Mouse (Mus musculus) forebrain, embryonic 12.5 days (tissue): ENCODE results near the gene Ppm1h. TPM values are rescaled to one million over a fixed set of nuclear protein-coding genes. Genes with fewer than 3 reads are reported as not detected.
A peak's percentile ranks its signal among the peaks of the same experiment; 100 is the strongest.

Experiments used
- ATAC-seq: fragments of 200-750 bp; cut with Nextera tagmentation; 2 replicates; pipeline ENCODE4 v1.8.0; 2017; ENCODE audit warnings: moderate TSS enrichment; ENCODE audit not compliant: low FRiP score
- H3K27ac ChIP-seq: fragments of 300-500 bp; sonication (generic); 2 replicates; pipeline ENCODE4 v1.5.1; 2016; ENCODE audit warnings: mild to moderate bottlenecking
- H3K27me3 ChIP-seq: fragments of 300-500 bp; sonication (generic); 2 replicates; pipeline ENCODE4 v1.6.1; 2016; ENCODE audit warnings: mild to moderate bottlenecking
- H3K36me3 ChIP-seq: fragments of 300-500 bp; sonication (generic); replicated peaks from 2 replicates; pipeline ENCODE4 v1.6.1; 2016; ENCODE audit warnings: mild to moderate bottlenecking
- H3K4me1 ChIP-seq: fragments of 300-500 bp; sonication (generic); 2 replicates; pipeline ENCODE4 v1.6.1; 2016
- H3K4me2 ChIP-seq: fragments of 300-500 bp; sonication (generic); 2 replicates; pipeline ENCODE4 v1.6.1; 2016; ENCODE audit warnings: mild to moderate bottlenecking, moderate library complexity
- H3K4me3 ChIP-seq: fragments of 300-500 bp; sonication (generic); replicated peaks from 2 replicates; pipeline ENCODE4 v1.5.1; 2016; ENCODE audit warnings: mild to moderate bottlenecking
- H3K9ac ChIP-seq: fragments of 300-500 bp; sonication (generic); 2 replicates; pipeline ENCODE4 v1.6.1; 2016; ENCODE audit warnings: mild to moderate bottlenecking
- H3K9me3 ChIP-seq: fragments of 300-500 bp; sonication (generic); 2 replicates; pipeline ENCODE4 v1.6.1; 2016
- WGBS: fragments of 180-500 bp; shearing (Covaris S2); methylation state at CpG from one replicate; pipeline ENCODE4 v1.1.7; 2016; 5-methylcytosine and 5-hydroxymethylcytosine counted together
- polyA plus RNA-seq: library from polyadenylated mRNA; unstranded; fragments of >200 nt; fragmentation: Nextera tagmentation; extraction: Ambion mirVana; gene quantifications from 2 replicates; pipeline ENCODE4 v1.2.1, GENCODE M21; 2016

Ppm1h gene
- polyA plus RNA-seq, 1 experiment from 2014 or later, result 5.1 TPM

DNA sequence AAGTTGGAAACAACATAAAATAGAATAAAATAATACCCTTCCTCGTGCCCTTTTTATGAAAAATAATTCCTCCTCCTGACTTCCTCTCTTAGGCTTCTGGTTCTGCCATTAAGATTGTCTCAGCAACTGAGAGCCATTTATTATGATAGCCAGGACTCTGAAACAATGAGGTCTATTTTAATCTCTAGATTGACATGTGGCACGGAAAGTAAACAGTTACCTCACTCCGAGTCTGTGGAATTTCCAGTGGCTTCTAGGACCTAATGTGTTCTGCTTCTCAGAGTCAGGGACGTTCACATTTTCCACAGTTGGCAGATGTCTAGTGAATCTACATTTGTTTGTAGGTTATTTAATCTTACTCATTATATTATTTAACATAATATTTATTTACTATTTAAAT, 87.0 kb downstream of the Ppm1h start:
- H3K27me3 ChIP-seq, result 0 out of 2 replicates have a peak, but pooled peaks cover 3% of the 10 kb centered on the region
- no peak overlapping the region for H3K27ac ChIP-seq
- H3K9me3 ChIP-seq, result no peaks in the 10 kb centered on the region
- H3K4me3 ChIP-seq, result no peak overlapping the region
- no peak for ATAC-seq
- H3K4me2 ChIP-seq, result no peak overlapping the region
- H3K36me3 ChIP-seq, result no peaks in the 10 kb centered on the region
- 50% methylated on average over 4 of the region's 4 CpGs for WGBS
- H3K9ac ChIP-seq, result no peak overlapping the region
- peaks cover 3% of the 10 kb centered on the region; the same call in 1 of the 2 replicates for H3K4me1 ChIP-seq

DNA sequence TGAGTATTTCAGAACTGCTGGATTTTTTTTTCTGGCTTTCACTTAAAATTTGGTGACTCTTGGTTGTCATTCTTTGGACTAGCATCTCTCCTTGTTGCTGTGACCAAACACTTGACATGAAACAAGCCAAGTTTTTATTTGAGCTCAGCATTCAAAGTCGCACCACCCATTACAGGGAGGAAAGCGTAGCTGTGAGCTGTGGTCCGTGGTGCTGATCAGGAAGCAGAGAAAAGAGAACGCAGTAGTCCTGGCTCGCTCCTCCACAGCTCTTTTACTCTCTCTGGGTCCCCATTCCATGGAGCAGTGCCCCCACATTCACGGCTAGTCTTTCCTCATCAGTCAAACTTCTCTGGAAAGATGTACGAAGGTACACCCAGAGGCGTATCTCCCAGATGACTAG, 87.4 kb downstream of the Ppm1h start:
- 63% methylated on average over 8 of the region's 8 CpGs for WGBS
- H3K4me1 ChIP-seq, result peaks cover 3% of the 10 kb centered on the region; the same call in 1 of the 2 replicates
- no peak for ATAC-seq
- H3K27ac ChIP-seq, result no peak overlapping the region
- H3K9me3 ChIP-seq, result no peaks in the 10 kb centered on the region
- H3K27me3 ChIP-seq, result 0 out of 2 replicates have a peak, but pooled peaks cover 3% of the 10 kb centered on the region
- H3K36me3 ChIP-seq, result no peaks in the 10 kb centered on the region
- no peak overlapping the region for H3K9ac ChIP-seq
- no peak overlapping the region for H3K4me2 ChIP-seq
- no peak overlapping the region for H3K4me3 ChIP-seq

DNA sequence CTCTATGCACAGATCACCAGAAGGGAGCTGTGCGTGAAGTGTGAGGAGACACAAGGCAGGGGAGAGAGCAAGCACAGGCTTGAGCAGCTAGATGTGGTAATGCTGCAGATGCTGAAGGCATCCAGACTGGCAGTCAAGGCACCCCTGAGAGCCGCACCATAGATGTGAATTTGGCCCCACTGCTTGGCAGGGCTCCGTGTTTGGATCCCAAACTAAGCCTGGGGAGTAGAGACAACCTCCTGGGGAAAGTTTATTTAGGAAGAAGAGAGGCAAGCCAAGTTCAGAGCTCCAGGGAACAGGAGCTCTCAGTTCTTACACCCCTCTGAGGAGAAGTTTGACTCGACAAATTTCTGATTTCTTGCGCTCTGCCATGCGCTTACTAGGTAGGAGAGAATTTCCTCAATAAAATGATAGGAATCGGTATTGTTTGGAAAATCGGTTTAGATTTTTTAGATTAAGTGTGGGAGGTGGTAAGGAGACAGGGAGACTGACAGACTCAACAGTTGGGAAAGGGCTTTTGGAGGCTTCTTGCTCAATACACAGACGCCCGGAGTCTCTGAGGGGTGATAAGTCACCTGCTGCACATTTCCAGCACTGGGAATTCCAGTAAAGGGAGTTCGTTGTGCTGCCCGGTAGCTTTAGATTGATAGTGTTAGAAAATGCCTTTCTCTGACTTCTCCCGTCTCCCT, 89.8 kb downstream of the Ppm1h start:
- 81% methylated on average over 13 of the region's 13 CpGs for WGBS
- H3K4me3 ChIP-seq, result no peak overlapping the region

DNA sequence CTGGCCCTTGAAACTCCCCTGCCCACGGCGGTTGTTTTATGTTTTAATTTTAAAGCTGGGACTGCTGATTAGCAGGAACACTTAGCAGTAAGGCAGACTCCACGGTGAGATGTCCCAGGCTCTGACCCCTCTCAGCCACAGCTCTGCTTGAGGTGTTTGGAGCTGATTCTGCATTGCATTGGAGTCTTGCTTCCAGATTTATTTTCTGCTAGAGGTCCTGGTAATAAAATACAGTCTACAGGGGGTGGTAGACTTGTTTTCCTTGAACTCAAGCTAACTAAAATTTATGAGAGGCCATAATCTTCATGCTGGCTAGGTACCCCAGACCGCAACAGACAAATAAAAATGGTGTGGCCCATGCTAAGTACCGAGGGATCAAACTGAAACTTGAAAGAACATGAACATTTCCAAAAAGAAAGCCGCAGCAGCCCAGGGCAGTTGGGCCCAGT, 90.4 kb downstream of the Ppm1h start:
- ATAC-seq, result no peak
- H3K4me1 ChIP-seq, result peaks cover 3% of the 10 kb centered on the region; the same call in 1 of the 2 replicates
- H3K4me3 ChIP-seq, result no peak overlapping the region
- no peak overlapping the region for H3K9ac ChIP-seq
- no peak overlapping the region for H3K27ac ChIP-seq
- no peaks in the 10 kb centered on the region for H3K36me3 ChIP-seq
- WGBS, result 81% methylated on average over 6 of the region's 6 CpGs
- H3K27me3 ChIP-seq, result 0 out of 2 replicates have a peak, but pooled peaks cover 3% of the 10 kb centered on the region
- H3K9me3 ChIP-seq, result no peaks in the 10 kb centered on the region
- no peak overlapping the region for H3K4me2 ChIP-seq

More for the DNA sequence above, 89.8 kb downstream of the Ppm1h start:
- no peaks in the 10 kb centered on the region for H3K9me3 ChIP-seq
- no peak for ATAC-seq
- H3K27ac ChIP-seq, result no peak overlapping the region
- H3K4me2 ChIP-seq, result no peak overlapping the region
- H3K9ac ChIP-seq, result no peak overlapping the region
- 0 out of 2 replicates have a peak, but pooled peaks cover 3% of the 10 kb centered on the region for H3K27me3 ChIP-seq
- H3K4me1 ChIP-seq, result peaks cover 3% of the 10 kb centered on the region; the same call in 1 of the 2 replicates
- no peaks in the 10 kb centered on the region for H3K36me3 ChIP-seq

DNA sequence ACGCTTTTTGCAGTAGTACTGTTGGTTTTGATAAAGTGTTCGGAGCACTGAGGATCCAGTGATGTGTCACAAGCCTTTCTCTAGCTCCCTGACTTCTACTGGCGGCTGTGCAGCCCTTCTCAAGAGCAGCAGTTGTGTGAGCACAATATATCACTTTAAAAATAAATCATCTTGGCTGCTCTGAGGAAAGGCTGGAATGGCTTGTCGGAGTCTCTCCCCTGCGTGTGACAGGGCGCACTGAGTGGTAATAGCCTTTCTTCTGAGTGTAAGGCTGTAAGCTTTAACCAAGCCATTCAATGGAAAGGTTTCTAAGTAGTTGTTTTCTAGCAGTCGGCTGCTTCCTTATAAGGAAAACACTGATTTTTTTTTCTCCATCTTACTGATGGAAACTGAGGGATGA, 91.8 kb downstream of the Ppm1h start:
- 71% methylated on average over 7 of the region's 7 CpGs for WGBS
- Histone ChIP-seq H3K4me3 (no peak overlapping the region), H3K4me1 (no peaks in the 10 kb centered on the region), H3K4me2 (no peak overlapping the region), H3K9ac (no peak overlapping the region), H3K27ac (no peak overlapping the region), H3K9me3 (no peaks in the 10 kb centered on the region), H3K27me3 (0 out of 2 replicates have a peak, but pooled peaks cover 3% of the 10 kb centered on the region), H3K36me3 (no peaks in the 10 kb centered on the region)
- no peak for ATAC-seq

DNA sequence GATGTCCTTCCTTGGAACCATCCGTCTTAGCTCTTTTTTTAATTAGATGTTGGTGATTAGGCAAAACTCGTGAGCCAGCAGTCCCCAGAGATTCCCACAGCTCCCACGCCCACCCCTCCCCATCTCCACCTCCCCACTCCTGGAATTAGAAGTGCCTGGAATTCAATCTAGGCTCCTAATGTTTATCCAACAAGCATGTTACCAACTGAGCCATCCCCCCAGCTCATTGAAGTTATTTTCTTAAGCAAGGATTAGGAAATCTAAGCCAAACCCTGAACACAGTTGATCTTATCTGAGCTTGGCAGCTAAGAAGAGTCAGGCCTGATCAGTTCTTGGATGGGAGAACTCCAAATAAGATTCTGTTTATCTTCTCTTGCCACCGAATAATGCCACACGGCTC, 92.4 kb downstream of the Ppm1h start:
- Histone ChIP-seq H3K4me2 (no peak overlapping the region), H3K27ac (no peak overlapping the region), H3K4me1 (no peaks in the 10 kb centered on the region), H3K9ac (no peak overlapping the region), H3K27me3 (0 out of 2 replicates have a peak, but pooled peaks cover 3% of the 10 kb centered on the region), H3K9me3 (no peaks in the 10 kb centered on the region), H3K36me3 (no peaks in the 10 kb centered on the region), H3K4me3 (no peak overlapping the region)
- no peak for ATAC-seq
- WGBS, result 58% methylated on average over 5 of the region's 5 CpGs

DNA sequence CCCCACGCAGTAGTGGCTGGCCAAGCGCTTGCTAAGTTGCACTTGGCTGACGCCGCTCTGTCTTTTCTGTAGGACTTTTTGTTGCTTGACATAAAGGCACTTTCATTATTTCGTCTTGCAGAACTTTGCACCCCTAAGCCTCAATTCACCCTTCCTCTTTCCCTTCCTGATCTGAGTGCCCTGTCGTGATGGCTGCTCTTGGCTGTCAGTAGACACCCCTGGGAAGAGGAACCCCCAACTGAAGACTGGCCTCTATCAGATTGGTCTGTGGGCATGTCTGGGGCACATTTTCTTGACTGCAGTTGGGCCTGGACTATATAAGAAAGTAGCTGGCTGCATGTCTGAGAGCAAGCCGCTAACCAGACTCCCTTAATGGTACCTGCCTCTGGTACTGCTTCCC, 95.6 kb downstream of the Ppm1h start:
- WGBS, result 80% methylated on average over 7 of the region's 7 CpGs
- Histone ChIP-seq H3K4me3 (no peak overlapping the region), H3K9me3 (no peaks in the 10 kb centered on the region), H3K9ac (no peak overlapping the region), H3K27me3 (no peaks in the 10 kb centered on the region), H3K4me1 (peaks cover under 1% of the 10 kb centered on the region; the same call in 1 of the 2 replicates), H3K27ac (no peak overlapping the region), H3K36me3 (no peaks in the 10 kb centered on the region), H3K4me2 (no peak overlapping the region)
- ATAC-seq, result no peak

DNA sequence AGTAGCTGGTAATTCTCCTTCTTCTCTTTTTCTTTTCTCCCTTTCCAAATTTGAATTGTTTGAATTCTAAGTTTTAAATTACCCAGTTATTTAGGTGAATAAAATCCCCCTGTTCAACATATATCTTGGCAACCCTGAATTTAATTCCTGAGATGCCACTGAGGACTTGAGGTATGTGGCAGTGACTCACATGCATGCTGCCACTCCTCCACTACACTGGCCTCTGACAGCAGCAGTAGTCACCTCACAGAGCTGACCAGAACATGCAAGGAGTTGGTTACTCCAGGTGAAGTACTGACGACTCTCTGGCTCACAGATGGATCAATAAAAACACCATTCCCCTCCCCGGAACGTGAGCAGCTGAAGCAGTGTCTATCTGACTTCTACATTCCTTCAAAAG, 98.9 kb downstream of the Ppm1h start:
- no peaks in the 10 kb centered on the region for H3K36me3 ChIP-seq
- H3K4me2 ChIP-seq, result no peak overlapping the region
- H3K27me3 ChIP-seq, result no peaks in the 10 kb centered on the region
- no peak overlapping the region for H3K9ac ChIP-seq
- no peak overlapping the region for H3K27ac ChIP-seq
- H3K4me1 ChIP-seq, result peaks cover 6% of the 10 kb centered on the region
- WGBS, result 85% methylated on average over 3 of the region's 3 CpGs
- H3K9me3 ChIP-seq, result no peaks in the 10 kb centered on the region
- no peak for ATAC-seq
- no peak overlapping the region for H3K4me3 ChIP-seq

DNA sequence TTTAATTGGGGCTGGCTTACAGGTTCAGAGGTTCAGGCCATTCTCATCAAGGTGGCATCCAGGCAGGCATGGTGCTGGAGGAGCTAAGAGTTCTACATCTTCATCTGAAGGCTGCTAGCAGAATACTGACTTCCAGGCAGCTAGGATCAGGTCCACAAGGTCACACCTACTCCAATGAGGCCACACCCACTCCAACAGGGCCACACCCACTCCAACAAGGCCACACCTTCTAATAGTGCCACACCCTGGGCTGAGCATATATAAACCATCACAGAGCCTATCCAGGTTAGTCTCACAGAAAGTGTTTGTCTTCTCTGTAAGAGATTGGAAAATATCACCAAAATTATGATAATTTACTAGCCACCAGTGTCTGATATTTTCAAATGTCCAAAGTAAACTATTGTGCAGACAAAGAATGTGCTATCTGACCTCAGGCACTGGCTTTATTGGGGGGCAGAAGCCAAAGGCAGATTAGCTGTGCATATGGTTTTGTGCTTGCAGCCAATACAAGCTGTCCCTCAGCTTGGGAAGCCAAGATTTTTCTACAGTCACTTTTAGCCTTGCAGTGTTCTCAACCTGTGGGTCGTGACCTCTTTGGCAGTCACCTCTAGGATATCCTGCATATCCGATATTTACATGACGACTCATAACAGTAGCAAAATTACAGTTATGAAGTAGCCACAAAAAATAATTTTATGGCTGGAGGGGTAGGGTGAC, 99.5 kb downstream of the Ppm1h start:
- no peaks in the 10 kb centered on the region for H3K9me3 ChIP-seq
- no peak for ATAC-seq
- H3K4me2 ChIP-seq, result no peak overlapping the region
- 92% methylated on average over 3 of the region's 3 CpGs for WGBS
- no peak overlapping the region for H3K27ac ChIP-seq
- H3K36me3 ChIP-seq, result no peaks in the 10 kb centered on the region
- H3K9ac ChIP-seq, result no peak overlapping the region
- H3K27me3 ChIP-seq, result no peaks in the 10 kb centered on the region
- H3K4me1 ChIP-seq, result peaks cover 8% of the 10 kb centered on the region
- H3K4me3 ChIP-seq, result no peak overlapping the region

DNA sequence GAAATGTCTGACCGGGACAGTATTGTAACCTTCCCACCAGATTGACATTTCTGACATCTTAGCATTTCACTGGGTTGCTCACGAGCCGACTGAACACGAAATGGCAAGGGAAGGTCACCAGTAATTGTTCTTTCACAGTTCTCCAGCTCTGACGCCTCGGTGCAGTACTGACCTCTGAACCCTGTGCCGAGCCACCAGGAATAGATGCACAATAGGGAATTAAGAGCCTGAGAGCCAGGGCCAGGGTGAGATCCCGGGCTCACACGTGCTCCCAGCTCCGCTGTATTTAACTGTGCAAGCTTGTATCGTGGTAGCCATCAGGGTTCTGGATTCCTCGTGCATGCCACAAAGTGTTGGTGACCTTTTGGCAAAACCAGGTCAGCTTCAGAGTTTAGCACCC, 100.8 kb downstream of the Ppm1h start:
- Histone ChIP-seq H3K4me3 (no peak overlapping the region), H3K27ac (no peak overlapping the region), H3K4me2 (no peak overlapping the region), H3K27me3 (no peaks in the 10 kb centered on the region), H3K36me3 (no peaks in the 10 kb centered on the region), H3K4me1 (peaks cover 8% of the 10 kb centered on the region), H3K9me3 (no peaks in the 10 kb centered on the region), H3K9ac (no peak overlapping the region)
- 16% methylated on average over 12 of the region's 12 CpGs for WGBS
- ATAC-seq, result 0 out of 2 replicates have a peak, but pooled peaks have one; percentile 41

DNA sequence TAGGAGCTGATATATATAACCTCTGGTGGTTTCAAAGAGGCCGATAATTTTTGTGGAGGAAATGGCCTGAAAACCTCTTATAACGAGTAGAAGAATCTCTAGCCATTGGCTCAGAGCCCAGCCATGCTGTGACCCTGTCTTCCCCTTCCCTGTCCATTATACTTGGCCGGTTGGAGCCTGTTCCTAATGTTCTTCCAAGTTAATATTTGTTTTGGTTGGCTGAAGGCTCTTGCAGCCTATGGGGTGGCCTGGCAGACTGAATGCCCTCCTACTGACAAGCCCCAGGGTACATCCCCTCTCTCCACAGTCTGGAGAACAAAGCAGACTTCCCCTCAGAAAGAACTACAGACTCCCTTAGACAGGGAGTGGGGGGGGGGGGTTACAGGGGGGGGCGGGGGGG, 104.2 kb downstream of the Ppm1h start:
- Histone ChIP-seq H3K9ac (no peak overlapping the region), H3K4me1 (peaks cover 8% of the 10 kb centered on the region), H3K4me2 (no peak overlapping the region), H3K27ac (no peak overlapping the region), H3K36me3 (no peaks in the 10 kb centered on the region), H3K9me3 (no peaks in the 10 kb centered on the region), H3K4me3 (no peak overlapping the region), H3K27me3 (no peaks in the 10 kb centered on the region)
- no peak for ATAC-seq
- WGBS, result 38% methylated on average over 4 of the region's 4 CpGs

DNA sequence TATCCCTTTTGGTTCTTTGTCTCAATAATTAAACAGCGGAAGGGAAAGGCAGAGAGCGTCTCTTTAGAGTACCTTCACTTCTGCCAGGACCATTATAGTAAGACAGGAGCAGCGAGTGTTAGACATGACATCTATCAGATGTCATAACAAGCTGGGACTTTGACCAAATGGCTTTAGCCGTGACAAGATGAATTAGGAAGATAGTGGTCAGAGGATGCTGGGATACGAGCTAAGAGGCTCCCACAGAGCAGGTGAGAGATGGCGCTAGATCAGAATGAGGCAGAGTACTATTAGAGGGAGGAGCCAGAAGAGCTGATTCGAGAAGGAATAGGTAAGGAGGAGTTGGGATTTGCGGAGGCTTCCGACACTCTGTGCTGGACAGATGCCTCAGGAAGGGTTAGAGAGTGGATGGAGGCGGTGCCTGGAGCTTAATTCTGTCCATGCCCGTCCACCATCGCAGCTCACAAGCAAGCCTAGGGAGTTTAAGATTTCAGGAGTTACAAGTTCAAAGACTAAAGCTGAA, 111.1 kb downstream of the Ppm1h start:
- Histone ChIP-seq H3K27ac (no peak overlapping the region), H3K27me3 (peaks cover 3% of the 10 kb centered on the region; the same call in 1 of the 2 replicates), H3K36me3 (no peaks in the 10 kb centered on the region), H3K4me2 (no peak overlapping the region), H3K9ac (no peak overlapping the region), H3K4me1 (peaks cover 22% of the 10 kb centered on the region), H3K9me3 (no peaks in the 10 kb centered on the region), H3K4me3 (no peak overlapping the region)
- WGBS, result 35% methylated on average over 12 of the region's 12 CpGs
- no peak for ATAC-seq
